Mouse (Mus musculus) erythroblast, embryonic 14.5 days (primary cell): Measurements from ENCODE around the gene 1700017D01Rik.
"Not testable (repeated sequence)": the region's sequence is repeated elsewhere in the genome, so short reads cannot be mapped to it uniquely, and the experiment has no call there.

ENCODE experiments used
- GATA1 ChIP-seq: IDR thresholded peaks from 2 replicates; pipeline ENCODE4 v1.6.1; 2012; ENCODE audit warnings: low read length, inconsistent platforms, mixed read lengths
- TAL1 ChIP-seq: IDR thresholded peaks from 3 replicates; pipeline ENCODE4 v1.6.1; 2012; ENCODE audit warnings: low read length, inconsistent platforms, mixed read lengths

GRCm38 (mm10) chr19:11055700-11056099 is 75.0 kb downstream of the 1700017D01Rik start:
- TF ChIP-seq TAL1, GATA1: not testable (repeated sequence)
